Mouse (Mus musculus): ENCODE data around the gene Klhdc2.
A peak's percentile ranks its signal among the peaks of the same experiment; 100 is the strongest.

Klhdc2 gene

GRCm38 (mm10) chr12:69296511-69297410, at the start of gene Klhdc2:
Gene Klhdc2, plus strand, starts transcription at chr12:69296681.
- peak; percentile 92 to 94 for DNase-seq

DNA sequence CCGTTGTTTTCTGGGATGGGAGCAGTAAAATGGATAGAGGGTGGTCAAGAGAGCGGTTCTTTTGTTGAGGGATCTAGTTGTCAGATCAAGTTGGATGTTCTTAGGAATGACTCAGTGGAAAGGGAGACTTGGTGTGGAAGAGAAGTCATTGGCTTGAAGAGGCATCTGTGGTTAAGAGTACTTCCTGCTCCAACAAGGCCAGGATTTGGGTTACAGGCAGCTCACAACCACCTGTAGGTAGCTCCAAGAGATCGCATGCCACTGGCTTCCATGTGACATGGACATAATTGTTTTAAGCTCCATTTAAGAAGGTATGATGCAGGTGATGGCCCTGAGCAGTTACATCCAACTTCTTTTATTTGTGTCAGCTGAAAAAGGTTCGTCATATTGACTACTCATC, 46.7 kb upstream of the Klhdc2 start:
- no peak for DNase-seq

- no peak for DNase-seq
These were observed 45.7 kb upstream of the Klhdc2 start for GRCm38 (mm10) chr12:69250756-69251155.

DNA sequence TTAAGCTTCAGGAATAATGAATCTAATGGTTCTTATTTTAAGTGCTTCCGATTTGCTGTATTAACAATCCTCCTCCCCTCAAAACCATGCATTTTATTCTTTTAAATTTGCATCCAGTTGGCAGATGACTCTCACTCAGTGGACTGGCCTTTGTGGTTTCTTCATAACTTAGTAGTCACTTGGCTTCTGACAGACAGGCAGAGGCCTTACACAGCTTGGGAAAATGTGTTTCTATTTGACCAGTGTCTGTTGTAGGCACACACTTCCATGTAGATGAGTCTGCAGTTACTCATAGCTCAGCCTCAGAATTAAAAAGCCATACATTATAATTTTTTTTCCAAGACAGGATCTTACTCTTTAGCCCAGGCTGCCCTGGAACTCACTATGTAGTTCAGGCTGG, 42.7 kb upstream of the Klhdc2 start:
- DNase-seq = no peak

DNA sequence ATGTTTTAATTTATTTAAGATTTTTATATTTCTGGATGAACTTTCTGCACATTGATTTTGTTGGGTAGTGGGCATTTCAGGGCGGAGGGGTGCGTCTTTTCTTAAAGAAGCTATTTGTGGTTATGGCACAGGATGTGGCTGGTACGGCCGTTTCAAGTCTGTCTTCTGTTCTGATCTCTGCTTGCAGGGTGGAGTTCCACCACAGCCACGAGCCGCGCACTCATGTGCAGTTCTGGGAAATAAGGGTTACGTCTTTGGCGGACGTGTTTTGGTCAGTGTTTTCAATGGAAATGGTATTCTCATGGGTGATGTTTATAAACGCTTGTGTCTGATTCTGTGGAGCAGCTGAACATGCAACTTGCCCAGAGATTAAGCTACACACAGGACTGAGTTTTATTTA, 38.6 kb upstream of the Klhdc2 start:
- DNase-seq = no peak

DNA sequence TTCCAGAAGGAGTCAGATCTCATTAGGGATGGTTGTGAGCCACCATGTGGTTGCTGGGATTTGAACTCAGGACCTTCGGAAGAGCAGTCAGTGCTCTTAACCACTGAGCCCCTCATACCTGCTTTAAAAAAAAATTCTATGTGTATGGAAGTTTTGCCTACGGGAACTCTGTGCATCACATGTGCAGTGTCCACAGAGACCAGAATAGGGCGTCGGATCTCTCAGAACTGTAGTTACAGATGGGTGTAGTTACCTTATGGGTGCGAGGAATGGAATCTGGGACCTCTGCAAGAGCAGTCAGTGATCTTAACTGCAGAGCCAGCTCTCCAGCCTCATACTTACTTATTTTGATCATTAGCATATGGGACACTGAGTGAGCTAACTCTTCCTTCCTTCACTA, 34.2 kb upstream of the Klhdc2 start:
- DNase-seq = no peak

- no peak for DNase-seq
These were observed 31.4 kb upstream of the Klhdc2 start for GRCm38 (mm10) chr12:69265031-69265430.

DNA sequence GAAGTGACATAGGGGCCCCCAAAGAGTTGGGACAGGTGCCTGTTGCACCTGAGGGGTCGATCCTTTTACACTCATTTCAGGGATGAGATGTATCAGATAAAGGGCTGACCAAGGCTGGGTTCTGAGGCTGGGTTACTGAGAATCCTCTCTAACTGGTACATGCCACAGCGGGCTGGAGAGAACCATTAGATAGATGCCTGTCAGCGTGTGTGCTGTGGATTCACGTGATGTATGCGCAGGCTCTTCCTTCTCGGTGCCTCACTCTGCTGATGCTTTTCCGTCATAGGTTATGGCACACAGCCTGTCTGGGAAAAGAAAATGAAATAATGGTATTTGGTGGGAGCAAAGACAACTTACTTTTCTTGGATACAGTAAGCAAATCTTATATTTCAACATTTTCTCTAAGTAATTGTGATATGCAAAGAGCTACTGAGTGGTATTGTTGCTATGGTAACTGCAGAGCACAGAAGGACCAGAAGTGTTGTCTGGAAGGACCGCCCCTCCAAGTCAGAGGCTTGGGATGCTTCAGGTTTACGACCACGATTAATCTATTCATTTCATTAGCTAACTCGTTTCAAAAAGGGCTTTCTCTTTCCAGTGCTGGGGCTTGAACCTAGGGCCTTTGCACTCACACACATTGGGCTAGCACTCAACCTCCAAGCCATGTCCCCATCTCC, 28.4 kb upstream of the Klhdc2 start:
- DNase-seq = no peak

DNA sequence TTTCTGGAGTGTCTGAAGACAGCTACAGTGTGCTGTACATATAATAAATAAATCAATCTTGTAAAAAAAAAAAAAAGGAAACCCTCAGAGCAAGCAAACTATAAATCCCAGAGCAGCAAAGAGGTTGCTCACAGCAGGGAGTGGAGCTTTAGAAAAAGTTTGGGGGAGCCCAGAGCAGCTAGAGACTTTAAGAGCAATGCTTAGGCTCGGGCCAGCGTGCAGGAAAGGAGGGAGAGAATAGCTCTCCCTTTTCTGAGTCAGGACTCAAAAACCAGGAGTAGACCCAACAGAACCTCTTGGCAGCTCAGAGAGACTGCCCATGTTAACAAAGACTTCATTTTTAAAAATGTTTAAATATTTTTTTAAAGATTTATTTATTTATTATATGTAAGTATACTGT, 27.5 kb upstream of the Klhdc2 start:
- no peak for DNase-seq

GRCm38 (mm10) chr12:69279931-69280469, 16.5 kb upstream of the Klhdc2 start:
- DNase-seq = no peak

DNA sequence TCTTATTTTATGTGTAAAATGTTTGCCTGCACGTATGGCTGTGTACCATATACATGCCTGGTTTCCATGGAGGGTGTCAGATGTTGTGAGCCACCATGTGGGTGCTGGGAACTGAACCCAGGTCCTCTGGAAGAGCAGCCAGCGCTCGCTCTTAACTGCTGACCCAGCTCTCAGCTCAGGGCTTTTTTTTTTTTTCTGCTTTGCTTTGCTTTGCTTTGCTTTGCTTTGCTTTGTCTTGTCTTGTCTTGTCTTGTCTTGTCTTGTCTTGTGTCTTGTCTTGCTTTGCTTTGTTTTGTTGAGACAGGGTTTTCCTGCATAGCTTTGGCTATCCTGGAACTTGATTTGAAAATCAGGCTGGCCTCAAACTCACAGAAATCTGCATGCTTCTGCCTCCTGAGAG, 15.6 kb upstream of the Klhdc2 start:
- no peak for DNase-seq

DNA sequence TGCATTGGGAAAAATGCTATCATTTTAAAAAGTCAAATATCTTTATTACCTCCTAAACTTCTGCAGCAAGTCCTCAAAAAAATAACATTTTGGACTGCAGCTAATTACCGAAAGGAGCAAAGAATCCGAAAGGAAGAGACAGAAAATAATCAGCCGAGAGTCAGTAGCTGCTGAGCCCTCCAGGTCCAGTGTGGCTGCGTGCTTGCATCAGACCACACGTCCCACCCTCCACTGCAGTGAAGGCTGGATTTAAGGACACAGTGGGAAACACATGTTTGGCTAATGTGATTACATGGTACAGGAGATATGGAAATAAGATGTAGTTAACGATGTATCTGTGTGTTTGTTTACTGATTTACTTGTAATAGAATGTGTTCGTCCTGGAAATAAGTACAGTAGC, 13.3 kb upstream of the Klhdc2 start:
- DNase-seq = no peak

DNA sequence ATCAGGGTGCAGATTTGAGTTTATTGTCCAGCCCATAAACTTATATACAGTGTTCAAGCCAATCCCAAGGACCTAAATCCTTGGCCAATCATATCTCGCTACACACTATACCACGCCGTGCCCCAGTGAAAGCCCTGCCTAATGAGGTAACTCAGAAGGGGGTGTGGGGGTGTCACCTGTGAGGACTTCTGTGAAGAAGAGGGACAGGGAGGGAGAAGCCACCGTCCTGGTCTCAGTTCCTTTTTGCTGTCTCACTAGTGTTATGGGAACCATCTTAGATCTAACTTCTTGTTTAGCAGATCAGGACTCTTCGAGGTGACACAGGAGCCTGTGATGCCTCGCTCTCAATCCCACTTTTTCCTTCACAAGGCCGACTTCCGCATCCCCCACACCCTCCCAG, 8.9 kb upstream of the Klhdc2 start:
- no peak for DNase-seq

DNA sequence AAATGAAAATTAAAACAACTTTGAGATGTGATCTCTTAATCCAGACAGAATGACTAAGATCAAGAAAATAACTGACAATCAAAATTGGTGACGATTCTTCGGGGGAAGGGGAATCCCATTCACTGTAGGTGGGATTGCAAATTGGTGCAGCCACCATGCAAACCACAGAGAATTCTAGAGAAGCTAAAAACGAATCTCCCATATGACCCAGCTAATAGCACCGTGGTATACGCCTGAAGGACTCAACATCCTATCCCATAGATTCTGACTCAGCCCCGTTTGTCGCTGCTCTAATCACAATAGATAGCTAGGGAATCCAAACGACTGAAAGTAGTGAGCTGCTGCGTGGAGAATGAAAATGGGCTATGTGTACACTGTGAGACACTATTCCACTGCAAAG, 7.8 kb upstream of the Klhdc2 start:
- DNase-seq = no peak

DNA sequence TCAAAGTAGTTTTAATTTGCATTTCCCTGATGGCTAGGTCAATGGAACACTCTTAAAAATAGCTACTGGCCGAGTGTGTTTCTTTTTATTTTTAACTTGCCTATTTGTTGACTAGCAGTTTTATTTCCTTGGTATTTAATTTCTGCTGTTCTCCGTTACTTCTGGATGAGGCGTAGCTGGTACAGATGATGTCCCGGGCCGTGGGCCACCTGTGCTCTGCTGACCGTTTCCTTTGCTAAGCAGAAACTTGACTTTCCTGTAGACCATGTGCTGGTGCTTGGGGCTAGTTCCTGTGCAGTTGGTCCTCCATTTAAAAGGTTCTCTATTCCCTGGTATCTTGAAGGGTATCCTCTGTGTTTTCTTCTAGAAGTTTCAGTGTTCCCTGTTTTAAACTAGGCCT, 4.1 kb upstream of the Klhdc2 start:
- DNase-seq = no peak

GRCm38 (mm10) chr12:69293815-69294214, 2.7 kb upstream of the Klhdc2 start:
- no peak for DNase-seq

DNA sequence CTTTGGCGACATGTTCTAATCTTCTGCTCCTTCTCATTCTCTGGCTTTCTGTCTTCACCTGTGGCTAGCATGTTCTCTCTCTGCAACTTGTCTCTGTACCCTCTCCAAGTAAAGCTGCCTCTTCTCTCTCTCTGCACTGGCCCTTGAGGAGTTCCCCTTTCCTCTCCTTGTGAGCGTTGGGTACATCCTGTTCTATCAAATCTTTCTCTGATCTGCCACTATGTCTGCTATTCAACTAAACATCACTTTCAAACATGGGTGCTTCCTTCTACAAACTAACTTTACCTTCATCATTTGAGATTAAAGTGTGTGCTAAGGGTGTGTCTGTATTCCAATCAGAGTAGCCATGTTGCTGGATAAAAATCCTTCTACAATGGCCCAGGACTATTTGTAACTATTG, 1.5 kb upstream of the Klhdc2 start:
- DNase-seq = no peak

- peak in 1 of 2 experiments; percentile 18 for DNase-seq
These were observed 830 bp upstream of the Klhdc2 start for GRCm38 (mm10) chr12:69295651-69296050.

DNA sequence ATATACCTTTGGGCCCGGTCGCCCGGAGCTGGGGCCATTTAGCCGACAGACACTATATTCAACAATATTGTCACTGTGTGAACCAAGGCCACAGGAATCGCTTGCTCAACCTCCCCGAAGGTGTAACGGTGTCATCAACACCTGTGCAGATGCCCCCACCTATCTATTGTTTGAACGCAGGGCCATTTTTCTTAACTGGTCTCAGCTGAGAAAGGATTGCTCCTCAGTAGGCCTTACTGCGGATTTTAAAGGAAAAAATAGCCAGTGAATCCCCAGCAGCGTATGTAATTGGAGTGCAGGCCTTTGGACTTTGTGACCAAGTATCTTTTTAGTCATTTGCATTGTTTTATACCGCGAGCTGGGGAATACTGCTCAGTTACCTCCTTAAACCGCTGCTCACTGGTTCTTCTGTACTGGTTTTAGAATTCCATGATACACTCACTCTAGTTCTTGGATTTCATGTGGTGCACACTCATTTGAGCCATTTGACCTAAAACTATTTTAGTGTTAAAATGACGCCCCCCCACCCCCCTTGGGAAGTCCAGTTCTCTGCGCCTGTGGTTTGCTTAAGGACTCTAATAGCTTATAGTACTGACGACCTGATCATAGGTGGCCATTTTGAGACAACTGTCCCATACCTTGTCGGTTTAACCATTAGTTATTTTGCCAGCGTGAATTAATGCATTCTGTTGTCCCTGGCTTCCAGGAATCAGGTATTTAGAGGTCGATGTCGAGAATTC, 1.1 kb downstream of the Klhdc2 start:
- DNase-seq = no peak

DNA sequence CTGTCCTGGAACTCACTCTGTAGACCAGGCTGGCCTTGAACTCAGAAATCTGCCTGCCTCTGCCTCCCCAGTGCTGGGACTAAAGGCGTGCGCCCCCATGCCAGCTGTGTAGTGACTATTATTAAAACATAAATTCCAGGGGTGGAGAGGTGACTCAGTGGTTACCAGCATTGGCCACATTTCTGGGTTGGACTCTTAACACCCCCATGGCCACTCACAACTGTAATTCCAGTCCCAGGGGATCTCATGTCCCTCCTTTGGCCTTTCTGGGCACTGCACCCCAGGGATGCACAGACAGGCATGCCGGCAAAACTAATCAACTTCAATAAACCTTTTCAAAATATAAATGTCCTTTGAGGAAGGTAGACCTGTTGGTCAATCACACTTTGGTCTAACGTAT, 1.8 kb downstream of the Klhdc2 start:
- DNase-seq = no peak

- peak; percentile 40 to 46 for DNase-seq
These were observed 2.8 kb downstream of the Klhdc2 start for GRCm38 (mm10) chr12:69299231-69299630.

GRCm38 (mm10) chr12:69299831-69300230, 3.4 kb downstream of the Klhdc2 start:
- no peak for DNase-seq

DNA sequence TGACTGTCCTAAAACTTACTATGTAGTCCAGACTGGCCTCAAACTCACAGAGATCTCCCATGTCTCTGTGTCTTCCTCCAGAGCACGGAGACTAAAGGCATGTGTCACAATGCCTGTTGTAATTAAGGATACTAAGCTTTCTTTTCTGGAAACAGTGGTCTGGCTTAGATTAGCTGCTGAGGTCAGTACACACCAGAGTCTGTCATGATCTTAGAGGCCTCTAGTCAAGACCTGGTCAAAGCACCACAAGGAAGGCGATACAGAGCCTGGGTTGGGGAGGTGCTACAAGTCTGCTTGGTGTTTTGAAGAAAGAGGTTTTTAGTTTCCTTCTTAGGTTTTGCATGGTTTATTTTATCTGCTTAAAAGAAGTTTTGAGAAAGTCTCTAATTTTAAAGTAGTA, 3.9 kb downstream of the Klhdc2 start:
- DNase-seq = no peak

Data from cerebellum, postnatal 10 days (tissue).